In the genomic region with DNA sequence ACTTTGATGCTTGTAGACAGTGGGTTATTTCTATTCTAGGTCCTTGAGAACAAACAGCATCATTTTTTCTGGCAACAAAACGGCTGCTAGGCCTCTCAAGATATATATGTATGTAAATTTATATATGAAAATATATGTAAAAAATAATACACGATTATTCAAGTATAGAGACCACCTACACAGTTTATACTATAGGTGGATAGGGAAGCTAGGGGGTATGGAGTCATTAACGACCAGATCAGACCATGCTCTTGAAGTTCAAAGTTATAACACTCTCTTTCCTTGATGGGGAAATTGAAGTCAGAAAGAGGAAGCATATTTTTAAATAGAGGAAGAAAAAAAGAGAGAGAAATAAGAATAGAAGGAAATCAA, we compare ENCODE assay signal across 9 mouse cellular contexts. TPM values are rescaled to one million over a fixed set of nuclear protein-coding genes. Genes with fewer than 3 reads are reported as not detected.
DNase-seq lines count a peak whose midpoint lies in the region; ATAC-seq and TF ChIP-seq lines count a peak whose summit lies in the region.
"Had no signal": no experiment of that assay in that cellular context is flagged by ENCODE, and none has a peak within 500 bp of the region (broad histone marks: within the 10 kb centered on the region; RNA-seq: fewer than 3 reads in every experiment).

No protein-coding gene starts in this region.

- no peak for ATAC-seq in embryonic facial prominence, embryonic 13.5 days (ENCODE audit: insufficient number of reproducible peaks, insufficient read depth, low FRiP score, low TSS enrichment, low read depth)
- ATAC-seq in lung, postnatal 0 days: no peak
- no peak for ATAC-seq in liver, embryonic 14.5 days (ENCODE audit: insufficient read depth)
- peak; percentile 4; the same call in 1 of the 2 replicates for ATAC-seq in neural tube, embryonic 14.5 days (ENCODE audit: low read depth)

- peaks cover 2% of the 10 kb centered on the region; the same call in 1 of the 2 replicates for H3K36me3 ChIP-seq in embryonic facial prominence, embryonic 13.5 days
- peaks cover 11% of the 10 kb centered on the region for H3K36me3 ChIP-seq in embryonic facial prominence, embryonic 10.5 days (replicated peaks)
- H3K36me3 ChIP-seq in lung, postnatal 0 days (ENCODE audit: insufficient read depth, low read length): no peaks in the 10 kb centered on the region
- H3K36me3 ChIP-seq in liver, embryonic 14.5 days (replicated peaks; ENCODE audit: control insufficient read depth, insufficient read depth, low read depth): no peaks in the 10 kb centered on the region
- no peaks in the 10 kb centered on the region for H3K36me3 ChIP-seq in neural tube, embryonic 14.5 days (ENCODE audit: control insufficient read depth, insufficient read depth, low read length)

- H3K4me2 ChIP-seq in embryonic facial prominence, embryonic 13.5 days: no peak overlapping the region
- H3K4me2 ChIP-seq in lung, postnatal 0 days (replicated peaks; ENCODE audit: low read depth, low read length): no peak overlapping the region
- H3K4me2 ChIP-seq in liver, embryonic 14.5 days (ENCODE audit: low read depth): peak overlapping the region; percentile 73; the same call in 1 of the 2 replicates
- H3K4me2 ChIP-seq in neural tube, embryonic 14.5 days (ENCODE audit: low read depth, low read length): no peak overlapping the region

- H3K4me1 ChIP-seq in embryonic facial prominence, embryonic 13.5 days: 0 out of 2 replicates have a peak, but pooled peaks cover 2% of the 10 kb centered on the region
- H3K4me1 ChIP-seq in embryonic facial prominence, embryonic 10.5 days: no peaks in the 10 kb centered on the region
- no peaks in the 10 kb centered on the region for H3K4me1 ChIP-seq in lung, postnatal 0 days (ENCODE audit: insufficient read depth, low read depth, low read length)
- no peaks in the 10 kb centered on the region; a peak in 1 of 4 replicates for H3K4me1 ChIP-seq in liver, embryonic 14.5 days (replicated peaks; ENCODE audit: control insufficient read depth in 2 of 2, insufficient read depth in 2 of 2, low read length in 1 of 2)
- H3K4me1 ChIP-seq in neural tube, embryonic 14.5 days (ENCODE audit: control insufficient read depth, insufficient read depth, low read length): no peaks in the 10 kb centered on the region

- H3K9me3 ChIP-seq in embryonic facial prominence, embryonic 13.5 days: no peaks in the 10 kb centered on the region
- H3K9me3 ChIP-seq in embryonic facial prominence, embryonic 10.5 days: no peaks in the 10 kb centered on the region
- no peaks in the 10 kb centered on the region for H3K9me3 ChIP-seq in lung, postnatal 0 days (ENCODE audit: low read length)
- H3K9me3 ChIP-seq in liver, embryonic 14.5 days (ENCODE audit: control insufficient read depth, low read length): no peaks in the 10 kb centered on the region
- no peaks in the 10 kb centered on the region for H3K9me3 ChIP-seq in neural tube, embryonic 14.5 days (ENCODE audit: control insufficient read depth, low read length)
- H3K9me3 ChIP-seq: G1E had no signal

- TF ChIP-seq EP300 in lung, postnatal 0 days (IDR thresholded peaks at IDR 0.05): peak; percentile 1; the same call in 1 of the 2 replicates
- TF ChIP-seq EP300 in liver, embryonic 14.5 days (IDR thresholded peaks at IDR 0.05; ENCODE audit: low read depth): no peak

- no peak overlapping the region for H3K27ac ChIP-seq in embryonic facial prominence, embryonic 13.5 days
- H3K27ac ChIP-seq in embryonic facial prominence, embryonic 10.5 days (replicated peaks): no peak overlapping the region
- no peak overlapping the region for H3K27ac ChIP-seq in lung, postnatal 0 days (ENCODE audit: low read length)
- no peak overlapping the region for H3K27ac ChIP-seq in liver, embryonic 14.5 days
- H3K27ac ChIP-seq in neural tube, embryonic 14.5 days (ENCODE audit: low read depth, low read length): no peak overlapping the region

- no peak for DNase-seq in embryonic facial prominence, embryonic 10.5 days (ENCODE audit: low spot score)
- no peak for DNase-seq in lung, postnatal 0 days (ENCODE audit: low spot score)
- no peak for DNase-seq in lung, postnatal 25 days (ENCODE audit: low spot score)
- no peak for DNase-seq in liver, embryonic 14.5 days (ENCODE audit: low read depth in 3 of 3, low spot score in 3 of 3)
- DNase-seq in adrenal gland, postnatal 25 days: no peak
- DNase-seq in thymus, postnatal 4 days: no peak

- peak overlapping the region; percentile 58; the same call in 1 of the 2 replicates for H3K4me3 ChIP-seq in embryonic facial prominence, embryonic 13.5 days
- H3K4me3 ChIP-seq in embryonic facial prominence, embryonic 10.5 days: no peak overlapping the region; the same call in 1 of the 2 replicates
- H3K4me3 ChIP-seq in lung, postnatal 0 days (ENCODE audit: low read depth, low read length): no peak overlapping the region
- H3K4me3 ChIP-seq in liver, embryonic 14.5 days (ENCODE audit: insufficient read depth in 1 of 2, low read depth in 2 of 2, low read length in 2 of 2): no peak overlapping the region; a peak in 1 of 4 replicates
- no peak overlapping the region for H3K4me3 ChIP-seq in neural tube, embryonic 14.5 days (ENCODE audit: low read depth, low read length)

- WGBS in embryonic facial prominence, embryonic 13.5 days: 34% methylated on average over 3 of the region's 3 CpGs
- 39% methylated on average over 3 of the region's 3 CpGs for WGBS in embryonic facial prominence, embryonic 10.5 days
- WGBS in lung, postnatal 0 days: 26% methylated on average over 3 of the region's 3 CpGs
- 18% methylated on average over 3 of the region's 3 CpGs for WGBS in liver, embryonic 14.5 days (ENCODE audit: insufficient replicate concordance)
- WGBS in neural tube, embryonic 14.5 days: 36% methylated on average over 3 of the region's 3 CpGs

- H3K27me3 ChIP-seq in embryonic facial prominence, embryonic 13.5 days: no peaks in the 10 kb centered on the region
- H3K27me3 ChIP-seq in embryonic facial prominence, embryonic 10.5 days (replicated peaks; ENCODE audit: low read depth, poor library complexity, severe bottlenecking): no peaks in the 10 kb centered on the region
- H3K27me3 ChIP-seq in lung, postnatal 0 days (replicated peaks; ENCODE audit: insufficient read depth, low read length): no peaks in the 10 kb centered on the region
- no peaks in the 10 kb centered on the region for H3K27me3 ChIP-seq in liver, embryonic 14.5 days (ENCODE audit: control insufficient read depth, insufficient read depth, low read length)
- no peaks in the 10 kb centered on the region for H3K27me3 ChIP-seq in neural tube, embryonic 14.5 days (ENCODE audit: control insufficient read depth, insufficient read depth, low read length)

- TF ChIP-seq CTCF in lung, postnatal 0 days (IDR thresholded peaks at IDR 0.05): no peak
- TF ChIP-seq CTCF in liver, embryonic 14.5 days (IDR thresholded peaks at IDR 0.05; ENCODE audit: low read depth): no peak

- no peak overlapping the region for H3K9ac ChIP-seq in embryonic facial prominence, embryonic 13.5 days
- H3K9ac ChIP-seq in lung, postnatal 0 days (replicated peaks; ENCODE audit: low read depth): no peak overlapping the region
- no peak overlapping the region for H3K9ac ChIP-seq in liver, embryonic 14.5 days (replicated peaks)
- H3K9ac ChIP-seq in neural tube, embryonic 14.5 days (replicated peaks; ENCODE audit: low read depth, low read length): no peak overlapping the region; the same call in 1 of the 2 replicates

RNA-seq across cellular contexts. Expression of gene Lamp2, which starts 0.4 kb away (rescaled TPM):
- polyA plus RNA-seq in embryonic facial prominence, embryonic 13.5 days (2015; fragmentation: Nextera tagmentation; extraction: Ambion mirVana): 108 and 120 TPM in 2 replicates
- 68.3 and 70.3 TPM in 2 replicates for polyA plus RNA-seq in embryonic facial prominence, embryonic 10.5 days (2016; fragmentation: Nextera tagmentation; extraction: Ambion mirVana)
- 243 and 250 TPM in 2 replicates for polyA plus RNA-seq in lung, postnatal 0 days (2015; fragmentation: Nextera tagmentation; extraction: Ambion mirVana)
- 26.3 and 30.6 TPM in 2 replicates for polyA plus RNA-seq in liver, embryonic 14.5 days (2012; rRNA removed)
- 77.2 and 79.2 TPM in 2 replicates for polyA plus RNA-seq in liver, embryonic 14.5 days (2014; fragmentation: Nextera tagmentation; extraction: Ambion mirVana)
- 61.4 and 87.3 TPM in 2 replicates for polyA plus RNA-seq in neural tube, embryonic 14.5 days (2014; fragmentation: Nextera tagmentation; extraction: Ambion mirVana)
- 251 and 254 TPM in 2 replicates for total RNA-seq in adrenal gland, postnatal 25 days (2021)
